Comparison of ENCODE assay signal across 7 mouse cellular contexts in the genomic region with DNA sequence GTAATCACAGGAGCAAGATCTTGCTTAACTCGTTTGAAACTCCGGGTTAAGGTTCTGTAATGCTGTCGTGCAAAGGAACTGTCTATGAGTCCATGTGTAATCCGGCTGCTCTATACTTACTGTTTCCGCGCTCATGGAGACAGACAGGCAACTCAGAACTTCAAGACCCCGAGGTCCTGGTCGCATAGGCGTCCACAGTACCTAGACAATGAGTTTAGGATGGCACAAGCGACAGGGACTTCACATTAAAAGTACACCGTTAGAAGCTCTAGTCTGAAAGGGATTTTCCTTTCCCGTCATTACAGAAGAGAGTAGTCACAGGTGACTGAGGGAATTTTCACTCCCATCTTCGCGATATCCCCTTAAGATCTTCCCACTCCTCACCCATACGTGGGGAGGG. TPM values are rescaled to one million over a fixed set of nuclear protein-coding genes. Genes with fewer than 3 reads are reported as not detected.
DNase-seq lines count a peak whose midpoint lies in the region; ATAC-seq and TF ChIP-seq lines count a peak whose summit lies in the region.

No protein-coding gene starts in this region.

- peak overlapping the region; percentile 92 for H3K4me3 ChIP-seq in megakaryocyte, embryonic 14.5 days (replicated peaks)
- H3K4me3 ChIP-seq in forebrain, embryonic 14.5 days (ENCODE audit: low read depth, low read length), result 0 out of 2 replicates have a peak overlapping the region, but pooled peaks have one; percentile 56
- H3K4me3 ChIP-seq in limb, embryonic 12.5 days (replicated peaks), result peak overlapping the region; percentile 84
- H3K4me3 ChIP-seq in small intestine, adult 2 months (ENCODE audit: low read depth, low read length), result peak overlapping the region; percentile 51

- no peak for ATAC-seq in megakaryocyte, adult 5-6 weeks (ENCODE audit: poor library complexity, severe bottlenecking)
- ATAC-seq in forebrain, embryonic 14.5 days, result no peak
- ATAC-seq in limb, embryonic 12.5 days (ENCODE audit: insufficient number of reproducible peaks, insufficient read depth, low FRiP score, low TSS enrichment, low read depth), result no peak

- H3K36me3 ChIP-seq in megakaryocyte, embryonic 14.5 days (replicated peaks; ENCODE audit: low read length), result no peaks in the 10 kb centered on the region
- H3K36me3 ChIP-seq in forebrain, embryonic 14.5 days (ENCODE audit: control insufficient read depth, insufficient read depth, low read length), result no peaks in the 10 kb centered on the region
- H3K36me3 ChIP-seq in limb, embryonic 12.5 days, result no peaks in the 10 kb centered on the region
- no peaks in the 10 kb centered on the region for H3K36me3 ChIP-seq in small intestine, adult 2 months (ENCODE audit: control insufficient read depth, insufficient read depth, low read length)

- peaks cover 71% of the 10 kb centered on the region for H3K27me3 ChIP-seq in megakaryocyte, embryonic 14.5 days (replicated peaks)
- H3K27me3 ChIP-seq in forebrain, embryonic 14.5 days (replicated peaks; ENCODE audit: control insufficient read depth, insufficient read depth, low read length), result peaks cover 28% of the 10 kb centered on the region
- H3K27me3 ChIP-seq in limb, embryonic 12.5 days, result peaks cover 23% of the 10 kb centered on the region
- H3K27me3 ChIP-seq in small intestine, adult 2 months (ENCODE audit: control insufficient read depth, insufficient read depth, low read length), result no peaks in the 10 kb centered on the region

- TF ChIP-seq CTCF in small intestine, adult 2 months (IDR thresholded peaks at IDR 0.05; ENCODE audit: extremely low read depth, insufficient read length, insufficient replicate concordance, low read depth, low read length), result no peak

- WGBS in forebrain, embryonic 14.5 days, result 19% methylated on average over 15 of the region's 15 CpGs
- WGBS in limb, embryonic 12.5 days, result 21% methylated on average over 15 of the region's 15 CpGs
- 12% methylated on average over 15 of the region's 15 CpGs for WGBS in small intestine, adult 2 months

- no peak for DNase-seq in forebrain, embryonic 14.5 days (ENCODE audit: low spot score)
- DNase-seq in adrenal gland, adult 18-20 months (ENCODE audit: low spot score in 2 of 2), result no peak
- DNase-seq in layer of hippocampus, postnatal 10 days (ENCODE audit: low spot score in 2 of 2), result no peak

- H3K9ac ChIP-seq in forebrain, embryonic 14.5 days (ENCODE audit: low read length), result no peak overlapping the region
- no peak overlapping the region for H3K9ac ChIP-seq in limb, embryonic 12.5 days (replicated peaks)

- no peak overlapping the region for H3K27ac ChIP-seq in forebrain, embryonic 14.5 days (ENCODE audit: low read depth, low read length)
- peak overlapping the region; percentile 8; the same call in 1 of the 2 replicates for H3K27ac ChIP-seq in limb, embryonic 12.5 days
- no peak overlapping the region for H3K27ac ChIP-seq in small intestine, adult 2 months (ENCODE audit: insufficient read depth, low read depth, low read length)

- H3K4me1 ChIP-seq in megakaryocyte, embryonic 14.5 days, result peaks cover 26% of the 10 kb centered on the region
- peaks cover 11% of the 10 kb centered on the region for H3K4me1 ChIP-seq in forebrain, embryonic 14.5 days (ENCODE audit: control insufficient read depth, insufficient read depth, low read length)
- H3K4me1 ChIP-seq in limb, embryonic 12.5 days (replicated peaks), result peaks cover 23% of the 10 kb centered on the region
- H3K4me1 ChIP-seq in small intestine, adult 2 months (ENCODE audit: control insufficient read depth, insufficient read depth, insufficient read length, low read length), result peaks cover 12% of the 10 kb centered on the region

- no peaks in the 10 kb centered on the region for H3K9me3 ChIP-seq in megakaryocyte, embryonic 14.5 days
- no peaks in the 10 kb centered on the region for H3K9me3 ChIP-seq in forebrain, embryonic 14.5 days (replicated peaks; ENCODE audit: control insufficient read depth, low read length)
- no peaks in the 10 kb centered on the region for H3K9me3 ChIP-seq in limb, embryonic 12.5 days

- H3K4me2 ChIP-seq in forebrain, embryonic 14.5 days (ENCODE audit: low read length), result peak overlapping the region; percentile 97
- H3K4me2 ChIP-seq in limb, embryonic 12.5 days, result peak overlapping the region; percentile 96

- no peak for TF ChIP-seq POLR2A in small intestine, adult 2 months (IDR thresholded peaks at IDR 0.05; ENCODE audit: low read depth, low read length)

RNA-seq across cellular contexts. Expression of a gene that starts 0.8 kb away (rescaled TPM):
- 0.75 TPM in 1 of 2 replicates, not detected in the other for polyA plus RNA-seq in megakaryocyte, embryonic 14.5 days (2012; ENCODE audit: insufficient read depth, low replicate concordance)
- total RNA-seq in megakaryocyte, adult 5-6 weeks (2015), result 0.11 TPM in 1 of 2 replicates, not detected in the other
- total RNA-seq in megakaryocyte, adult 5-6 weeks (2017), result 0.22 TPM in 1 of 2 replicates, not detected in the other
- polyA plus RNA-seq in forebrain, embryonic 14.5 days (2014; fragmentation: Nextera tagmentation; extraction: Ambion mirVana), result 4.8 and 6.2 TPM in 2 replicates
- polyA plus RNA-seq in limb, embryonic 12.5 days (2016; fragmentation: Nextera tagmentation; extraction: Ambion mirVana), result 17.7 and 19.1 TPM in 2 replicates
- polyA plus RNA-seq in small intestine, adult 2 months (2012; rRNA removed), result 17.4 and 27.3 TPM in 2 replicates
- total RNA-seq in adrenal gland, adult 18-20 months (2021), result 10 to 100 TPM; 19.5 to 22.1 TPM
- 10 to 100 TPM; 16.7 to 19.9 TPM for total RNA-seq in layer of hippocampus, postnatal 10 days (2021)

RNA-seq across cellular contexts. Expression of a gene that starts 53.2 kb away (rescaled TPM):
- 4.4 and 6.8 TPM in 2 replicates for polyA plus RNA-seq in megakaryocyte, embryonic 14.5 days (2012; ENCODE audit: insufficient read depth, low replicate concordance)
- total RNA-seq in megakaryocyte, adult 5-6 weeks (2015), result 14.4 and 16.1 TPM in 2 replicates
- 26.1 and 32.7 TPM in 2 replicates for total RNA-seq in megakaryocyte, adult 5-6 weeks (2017)
- 1.5 and 1.8 TPM in 2 replicates for polyA plus RNA-seq in forebrain, embryonic 14.5 days (2014; fragmentation: Nextera tagmentation; extraction: Ambion mirVana)
- polyA plus RNA-seq in limb, embryonic 12.5 days (2016; fragmentation: Nextera tagmentation; extraction: Ambion mirVana), result 7.0 and 10.0 TPM in 2 replicates
- 17.7 and 22.0 TPM in 2 replicates for polyA plus RNA-seq in small intestine, adult 2 months (2012; rRNA removed)
- 100 to 1,000 TPM; 122 to 137 TPM for total RNA-seq in adrenal gland, adult 18-20 months (2021)
- total RNA-seq in layer of hippocampus, postnatal 10 days (2021), result 10 to 100 TPM; 10.7 to 12.8 TPM
